In the genomic region with DNA sequence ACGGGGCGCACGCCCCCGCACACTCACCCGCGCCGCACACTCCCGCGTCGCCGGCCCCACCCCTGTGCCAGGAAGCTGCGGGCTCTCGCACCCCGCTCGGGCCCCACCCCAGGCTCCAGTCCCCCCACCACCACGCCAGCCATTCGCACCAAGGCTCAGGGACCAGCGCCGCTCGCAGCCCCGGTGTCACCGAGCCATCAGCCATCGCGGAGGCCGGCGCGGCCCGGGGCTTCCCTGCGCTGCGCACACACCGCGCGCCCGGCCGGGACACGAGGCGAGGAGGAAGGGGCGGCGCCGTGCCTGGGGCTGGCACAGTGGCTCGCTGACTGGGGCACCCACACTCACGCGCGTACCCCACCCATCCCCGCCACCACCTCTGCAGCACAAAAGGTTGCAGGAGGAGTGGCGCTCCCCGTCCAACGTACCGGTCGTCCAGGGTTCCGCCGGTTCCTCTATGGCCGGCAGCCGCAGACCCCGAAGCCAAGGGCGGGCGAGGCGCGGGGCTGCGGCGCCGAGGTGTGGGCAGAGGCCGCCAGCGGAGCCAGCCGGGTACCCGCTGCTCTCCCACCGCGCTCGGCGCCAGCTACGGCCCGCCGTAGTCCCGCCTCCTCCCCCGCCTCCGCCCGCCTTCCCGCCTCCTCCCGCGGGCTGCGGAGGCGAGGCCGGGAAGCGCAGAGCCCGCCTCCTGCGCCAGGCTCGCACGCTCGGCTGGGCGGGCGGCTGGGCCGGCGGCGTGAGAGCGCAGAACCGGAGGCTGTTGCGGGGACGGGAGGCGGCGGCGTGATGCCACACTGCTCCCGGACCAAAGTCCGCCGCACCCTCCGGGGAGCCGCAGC, we compare ENCODE assay signal across 8 mouse cellular contexts. TPM values are rescaled to one million over a fixed set of nuclear protein-coding genes. Genes with fewer than 3 reads are reported as not detected.
DNase-seq lines count a peak whose midpoint lies in the region; ATAC-seq and TF ChIP-seq lines count a peak whose summit lies in the region.

A gene (minus strand): TSS at position 669 of the 836 bp plus-strand sequence.

- intact Hi-C loops in left cerebral cortex, postnatal 10 days (cut with DNase I): loop anchor here (10.0 kb wide), 1 partner anchor 107 kb away; no protein-coding TSS in a partner anchor

- H3K27ac ChIP-seq in hindbrain, postnatal 0 days: peak within 1 kb of the TSS; percentile 99

- H3K9me3 ChIP-seq in hindbrain, postnatal 0 days (ENCODE audit: low read length): no peaks in the 10 kb centered on the region

- no peaks in the 10 kb centered on the region for H3K36me3 ChIP-seq in hindbrain, postnatal 0 days (ENCODE audit: insufficient read depth, low read length)

- peak within 1 kb of the TSS; percentile 55 for H3K4me2 ChIP-seq in hindbrain, postnatal 0 days (ENCODE audit: low read depth, low read length)

- peaks cover 15% of the 10 kb centered on the region for H3K4me1 ChIP-seq in hindbrain, postnatal 0 days (ENCODE audit: insufficient read depth, low read length)

- ATAC-seq in common myeloid progenitor, adult 5-6 weeks (replicated peaks; ENCODE audit: low read depth, poor library complexity, severe bottlenecking): peak; percentile 30
- peak; percentile 93 for ATAC-seq in hindbrain, postnatal 0 days
- ATAC-seq in megakaryocyte progenitor cell, adult 5-6 weeks (replicated peaks; ENCODE audit: poor library complexity): peak; percentile 51

- WGBS in hindbrain, postnatal 0 days: under 1% methylated on average over 94 of the region's 106 CpGs

- H3K9ac ChIP-seq in hindbrain, postnatal 0 days (replicated peaks; ENCODE audit: low read length): peak within 1 kb of the TSS; percentile 96

- H3K27me3 ChIP-seq in hindbrain, postnatal 0 days (ENCODE audit: insufficient read depth, low read length): no peaks in the 10 kb centered on the region

- peak within 1 kb of the TSS; percentile 97 for H3K4me3 ChIP-seq in hindbrain, postnatal 0 days (ENCODE audit: low read length)

- peak; percentile 76 for DNase-seq in adipocyte (ENCODE audit: low spot score)
- peak; percentile 54 to 71 for DNase-seq in gastrocnemius, adult 8-10 months (ENCODE audit: low spot score in 2 of 2)
- peak; percentile 93 for DNase-seq in hindbrain, postnatal 0 days (ENCODE audit: low spot score)
- DNase-seq in left cerebral cortex, postnatal 10 days (ENCODE audit: extremely low spot score in 1 of 2, low spot score in 2 of 2): peak; percentile 68 to 89
- peak; percentile 80 for DNase-seq in right cerebral cortex, postnatal 14 days
- peak; percentile 67 for DNase-seq in urinary bladder, postnatal 25 days (ENCODE audit: low spot score)

- TF ChIP-seq CTCF in hindbrain, postnatal 0 days (IDR thresholded peaks at IDR 0.05; ENCODE audit: low read depth): no peak

RNA-seq across cellular contexts. Expression of the gene that starts here (rescaled TPM):
- total RNA-seq in common myeloid progenitor, adult 5-6 weeks (2017): 34.8 and 39.5 TPM in 2 replicates
- total RNA-seq in gastrocnemius, adult 8-10 months (2022): 10 to 100 TPM; 15.8 to 29.3 (median 25.3) TPM
- 57.0 and 60.8 TPM in 2 replicates for total RNA-seq in hindbrain, postnatal 0 days (2014; rRNA removed)
- polyA plus RNA-seq in hindbrain, postnatal 0 days (2015; fragmentation: Nextera tagmentation; extraction: Ambion mirVana): 53.3 and 58.3 TPM in 2 replicates
- 10 to 100 TPM; 59.0 to 60.0 TPM for total RNA-seq in left cerebral cortex, postnatal 10 days (2021)
- 33.0 and 35.2 TPM in 2 replicates for total RNA-seq in megakaryocyte progenitor cell, adult 5-6 weeks (2015)
- 40.5 and 40.9 TPM in 2 replicates for total RNA-seq in megakaryocyte progenitor cell, adult 5-6 weeks (2017)

Comparison
In these comparisons a context has a peak if more than half of its experiments do, and no peak if none do; other contexts are left out.
1. Peak in every context shown above with its lines: DNase-seq, ATAC-seq, H3K4me3 ChIP-seq and H3K27ac ChIP-seq.
2. ATAC-seq: peak in every context shown above with its lines; median percentile 93 in hindbrain, postnatal 0 days; 51 in megakaryocyte progenitor cell, adult 5-6 weeks; 30 in common myeloid progenitor, adult 5-6 weeks.